Mouse (Mus musculus) right cerebral cortex, postnatal 14 days (tissue): Measurements from ENCODE around the gene Prrt4.
"Not testable (repeated sequence)": the region's sequence is repeated elsewhere in the genome, so short reads cannot be mapped to it uniquely, and the experiment has no call there.

ENCODE experiments used
- DNase-seq: peaks from one replicate; pipeline ENCODE4 v3.0.0; 2022

Gene Prrt4

DNA sequence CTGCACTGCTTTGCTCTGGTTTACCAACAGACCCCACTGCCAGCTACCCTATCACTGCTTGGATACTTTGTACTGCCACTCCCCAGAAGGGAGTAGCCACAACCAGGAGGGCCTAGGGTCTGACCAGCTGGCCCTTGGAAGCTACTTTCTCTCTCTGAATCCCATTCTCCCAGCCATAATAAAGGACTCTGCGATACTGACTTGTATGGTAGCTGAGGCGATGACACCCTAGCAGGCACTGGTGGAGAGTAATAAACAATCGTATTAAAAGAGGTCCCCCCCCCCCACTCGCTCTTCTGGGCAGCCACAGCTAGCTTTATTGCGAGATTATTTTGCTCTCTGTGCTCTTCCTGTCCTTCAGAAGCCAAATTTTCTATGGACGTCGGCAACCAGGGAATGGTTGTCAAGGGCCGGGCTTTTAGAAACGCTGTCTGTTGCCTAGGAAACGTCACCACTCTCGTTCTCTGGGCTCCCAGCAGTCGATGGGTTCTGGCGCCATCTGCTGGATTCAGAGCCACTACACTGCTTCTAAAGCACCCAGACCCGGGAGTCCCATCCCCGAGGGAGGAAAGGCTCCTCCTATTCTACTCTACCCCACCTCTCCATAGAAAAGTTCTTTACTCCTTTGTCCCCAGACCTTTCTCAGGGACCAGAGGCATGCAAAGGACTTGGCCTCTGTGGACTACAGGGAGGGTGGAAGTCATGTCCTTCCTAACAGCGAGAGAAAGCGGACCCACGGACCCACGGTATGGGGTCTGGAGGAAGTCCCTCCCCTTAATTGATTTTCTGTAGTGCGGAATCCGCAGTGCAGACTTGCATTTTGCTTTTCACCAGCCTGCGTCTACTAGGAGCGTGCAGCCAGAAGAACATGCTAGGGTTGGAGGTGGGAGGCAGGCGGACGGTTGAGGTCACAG, 19.2 kb upstream of the Prrt4 start:
- DNase-seq, result peak; percentile 95

DNA sequence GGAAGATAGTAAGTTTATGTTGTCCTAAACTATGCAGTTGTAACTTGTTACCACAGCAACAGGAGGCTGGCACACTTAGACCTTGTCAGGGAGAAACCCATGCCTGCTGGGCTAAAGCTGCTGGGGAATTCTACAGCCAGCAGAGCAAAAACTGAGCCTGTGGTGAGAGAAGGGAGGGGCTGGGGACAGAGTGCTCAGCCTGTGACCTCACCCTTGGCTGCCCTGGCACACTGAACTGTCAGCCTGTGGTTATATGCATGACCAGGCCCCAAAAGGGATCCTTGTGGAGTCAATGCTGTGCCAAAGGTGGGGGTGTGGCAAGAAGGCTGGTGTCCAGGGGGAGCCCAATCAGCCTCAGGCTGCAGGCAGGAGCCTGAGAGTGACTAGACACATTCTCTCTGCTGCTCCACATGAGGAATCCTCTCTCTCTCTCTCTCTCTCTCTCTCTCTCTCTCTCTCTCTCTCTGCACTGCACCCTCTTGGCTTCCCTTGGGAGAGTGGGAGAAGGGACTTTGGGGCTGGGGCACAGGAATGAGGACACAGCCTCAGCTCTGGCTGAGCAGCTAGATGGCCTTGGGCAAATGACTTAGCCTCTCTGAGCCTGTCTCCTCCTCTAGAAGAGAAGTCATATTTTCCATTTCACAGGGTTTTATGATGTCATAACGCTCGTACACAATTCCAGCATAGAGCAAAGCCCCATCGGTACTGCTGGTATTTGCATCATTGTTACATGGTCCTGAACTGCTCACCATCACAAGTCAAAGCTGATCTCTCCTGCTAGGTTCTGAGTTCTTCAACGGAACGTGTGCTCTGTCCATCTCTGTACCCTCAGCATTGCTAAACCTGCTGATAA, 16.7 kb upstream of the Prrt4 start:
- DNase-seq, result no peak

- DNase-seq, result no peak
Measured at GRCm38 (mm10) chr6:29195146-29195545, 15.8 kb upstream of the Prrt4 start.

DNA sequence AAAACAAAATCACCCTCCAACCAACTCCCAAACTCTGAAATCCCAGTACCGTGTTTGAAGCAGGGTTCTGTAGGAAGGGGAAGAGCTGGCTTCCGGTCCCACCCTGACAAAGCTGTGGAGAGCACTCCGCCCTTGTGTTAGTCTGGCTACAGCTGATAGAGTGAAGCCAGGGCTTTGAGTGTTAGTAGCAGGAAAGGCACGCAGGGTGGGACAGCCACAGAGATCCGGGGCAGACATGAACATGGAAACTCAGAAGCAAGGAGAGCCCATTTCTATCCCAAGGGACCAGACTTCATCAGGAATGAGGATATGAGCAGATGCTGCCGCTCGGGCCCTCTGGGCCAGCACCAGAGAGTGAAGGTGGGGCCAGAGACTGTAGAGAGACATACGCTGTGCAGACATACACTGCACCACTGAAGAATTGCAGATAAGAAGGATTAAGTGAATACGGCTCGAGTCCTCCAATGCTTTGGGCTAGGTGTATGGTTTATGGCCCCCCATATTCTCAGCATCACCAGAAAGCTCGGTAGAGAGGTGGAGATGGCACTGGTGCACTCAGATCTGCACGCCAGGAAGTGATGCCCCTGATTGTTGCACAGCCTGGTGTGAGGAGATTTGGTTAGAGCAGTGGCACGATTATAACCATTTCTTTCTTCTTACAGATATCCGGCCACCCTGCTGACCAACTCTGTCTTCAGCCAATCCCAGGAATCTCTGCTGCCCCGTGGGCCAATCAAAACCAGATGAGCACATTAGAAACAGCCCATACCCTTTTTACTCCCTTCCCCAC, 14.8 kb upstream of the Prrt4 start:
- DNase-seq, result no peak

GRCm38 (mm10) chr6:29187936-29188335, 8.6 kb upstream of the Prrt4 start:
- DNase-seq, result no peak

GRCm38 (mm10) chr6:29179843-29180242, 459 bp upstream of the Prrt4 start:
- no peak for DNase-seq

- DNase-seq, result no peak
Measured at GRCm38 (mm10) chr6:29177901-29178879, 1.2 kb downstream of the Prrt4 start.

DNA sequence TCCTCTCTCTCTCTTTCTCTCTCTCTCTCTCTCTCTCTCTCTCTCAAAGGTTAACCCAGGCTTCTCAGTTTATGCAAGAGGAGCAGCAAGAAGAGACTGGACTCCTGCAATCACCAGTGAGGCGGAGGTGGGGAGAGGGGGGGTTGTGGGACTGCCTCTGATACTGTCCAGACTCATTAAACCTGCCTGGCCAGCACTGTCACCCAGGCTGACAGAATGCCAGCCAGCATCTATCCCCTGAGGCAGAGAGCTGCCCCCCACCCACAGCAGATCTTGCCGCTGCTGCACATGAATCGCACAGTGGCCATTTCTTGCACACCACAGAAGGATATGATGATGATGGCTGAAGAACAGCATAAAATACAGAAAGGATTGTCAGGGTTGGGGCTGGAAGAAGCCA, 4.3 kb downstream of the Prrt4 start:
- no peak for DNase-seq

DNA sequence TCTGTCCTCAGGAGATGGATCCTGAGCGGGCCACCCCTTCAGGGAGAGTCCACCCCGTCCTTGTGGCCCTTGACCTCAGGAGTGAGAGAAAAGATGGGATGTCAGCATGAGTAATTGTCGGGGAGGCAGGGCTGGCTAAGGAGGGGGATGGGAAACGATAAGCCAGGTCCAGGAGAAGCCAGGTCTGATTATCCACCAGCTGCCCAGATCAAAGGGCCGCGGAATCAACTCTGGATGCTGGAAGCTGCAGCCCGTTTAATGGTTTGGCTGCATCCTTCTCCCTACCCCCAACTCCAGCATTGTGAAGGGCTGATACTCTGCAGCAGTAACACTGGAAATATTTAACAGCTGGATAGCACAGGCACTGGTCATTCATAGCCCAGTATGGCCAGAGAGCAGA, 5.0 kb downstream of the Prrt4 start:
- DNase-seq, result no peak

- peak; percentile 79 for DNase-seq
Measured at GRCm38 (mm10) chr6:29170952-29171388, 8.4 kb downstream of the Prrt4 start.

DNA sequence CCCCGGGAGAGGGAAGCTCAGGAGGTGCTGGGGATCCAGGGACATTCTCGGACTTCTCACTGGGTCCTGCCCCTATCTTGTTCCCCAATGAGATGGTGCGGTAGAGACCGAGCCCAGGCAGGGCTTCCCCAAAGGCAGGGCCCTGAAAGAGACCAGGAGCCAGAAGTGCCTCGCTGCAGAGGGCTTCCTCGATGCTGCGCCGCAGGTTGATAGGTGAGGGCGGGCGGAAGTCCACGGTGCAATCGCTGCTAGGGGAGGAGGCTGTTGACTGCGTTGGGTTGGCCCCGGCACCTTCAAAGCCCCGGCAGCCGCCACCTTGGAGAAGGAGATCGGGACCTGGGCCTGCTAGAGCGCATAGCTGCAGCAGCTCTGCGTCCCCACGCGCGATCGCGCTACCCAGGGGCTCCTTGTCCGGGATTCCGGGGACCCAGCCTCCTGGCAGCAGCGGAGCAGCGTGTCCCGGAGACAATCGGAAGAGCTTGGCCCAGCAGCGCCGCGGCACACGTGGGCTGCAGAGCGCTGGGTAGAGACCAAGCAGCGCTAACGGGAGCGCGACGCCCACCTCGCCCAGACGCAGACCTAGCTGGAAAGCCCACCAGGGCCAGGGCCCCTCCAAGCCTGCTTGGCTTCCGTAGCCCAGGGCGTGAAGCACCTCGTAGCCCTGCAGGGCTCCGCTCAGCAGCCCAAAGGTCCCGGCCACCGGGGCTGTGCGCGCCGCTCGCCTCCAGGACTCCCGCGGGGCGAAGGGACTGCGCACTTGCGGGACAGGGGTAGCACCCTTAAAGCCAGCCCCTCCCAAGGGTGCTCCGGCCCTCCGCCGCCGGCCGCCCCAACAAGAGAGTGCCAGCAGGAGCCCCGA, 9.1 kb downstream of the Prrt4 start:
- no peak for DNase-seq

DNA sequence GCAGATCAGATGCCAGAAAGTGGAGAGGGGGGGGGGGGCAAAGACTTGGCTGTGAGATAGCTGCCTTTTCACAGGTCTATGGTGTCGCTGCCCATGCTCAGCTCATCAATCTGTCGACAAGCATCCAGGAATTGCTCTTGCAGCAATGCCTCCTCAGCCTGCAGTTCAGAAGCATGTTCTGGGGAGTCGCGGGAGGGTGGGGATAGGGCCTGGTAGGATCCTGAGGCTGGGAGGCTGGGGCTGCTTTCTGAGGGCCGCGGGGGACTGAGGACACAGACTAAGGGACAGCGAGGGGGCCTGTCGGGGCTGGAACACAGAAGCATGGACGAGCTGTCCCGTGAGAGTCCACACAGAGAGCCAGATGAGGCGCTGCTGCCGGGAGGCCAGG, 9.7 kb downstream of the Prrt4 start:
- no peak for DNase-seq

GRCm38 (mm10) chr6:29168871-29169270, 10.5 kb downstream of the Prrt4 start:
- DNase-seq, result no peak

GRCm38 (mm10) chr6:29166196-29166595, 13.2 kb downstream of the Prrt4 start:
- no peak for DNase-seq

DNA sequence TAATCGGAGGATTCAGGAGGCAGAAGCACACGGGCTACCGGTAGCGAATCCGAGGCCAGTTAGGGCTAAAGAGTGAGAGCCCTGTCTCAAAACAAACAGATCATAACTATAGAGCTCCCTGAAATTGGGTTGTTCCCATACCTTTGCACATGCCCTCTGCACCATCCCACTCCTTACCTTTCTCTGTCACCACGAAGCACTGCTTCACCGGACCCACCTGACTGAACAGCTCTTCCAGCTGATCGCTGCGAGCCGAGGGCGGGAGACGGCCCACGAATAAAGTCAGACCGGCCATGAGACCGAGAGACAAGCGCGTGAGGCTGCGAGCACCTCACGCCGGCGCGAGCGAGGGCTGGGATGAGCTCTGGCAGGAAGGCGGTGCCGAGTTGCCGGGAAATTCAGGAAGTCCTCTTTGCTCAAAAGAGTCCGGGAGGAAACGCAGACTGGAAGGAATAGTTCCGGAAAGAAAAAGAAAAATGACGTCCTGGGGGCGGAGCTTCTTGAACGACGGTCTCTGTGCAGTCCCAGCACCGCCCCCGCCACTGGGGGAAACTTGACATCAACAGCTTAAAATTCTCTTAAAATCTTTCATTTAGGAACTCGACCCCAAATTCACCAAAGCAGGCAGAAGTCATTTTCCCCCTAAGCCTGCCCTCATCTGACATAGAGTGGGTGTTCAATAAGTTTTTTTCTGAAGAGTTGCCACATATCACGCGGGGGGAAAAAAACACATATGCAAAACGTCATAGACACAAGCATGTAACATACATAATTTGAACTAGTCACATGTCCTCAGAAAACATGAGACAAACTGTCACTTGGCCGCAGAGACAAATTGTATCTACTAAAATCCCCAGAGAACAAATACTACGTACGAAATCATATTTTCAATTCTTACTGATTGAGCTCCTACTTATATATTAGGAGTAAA, 14.8 kb downstream of the Prrt4 start, which contains the start of gene Rbm28:
Gene Rbm28, minus strand, starts transcription at position 693 of the 931 bp plus-strand sequence.
- peak; percentile 81 for DNase-seq

DNA sequence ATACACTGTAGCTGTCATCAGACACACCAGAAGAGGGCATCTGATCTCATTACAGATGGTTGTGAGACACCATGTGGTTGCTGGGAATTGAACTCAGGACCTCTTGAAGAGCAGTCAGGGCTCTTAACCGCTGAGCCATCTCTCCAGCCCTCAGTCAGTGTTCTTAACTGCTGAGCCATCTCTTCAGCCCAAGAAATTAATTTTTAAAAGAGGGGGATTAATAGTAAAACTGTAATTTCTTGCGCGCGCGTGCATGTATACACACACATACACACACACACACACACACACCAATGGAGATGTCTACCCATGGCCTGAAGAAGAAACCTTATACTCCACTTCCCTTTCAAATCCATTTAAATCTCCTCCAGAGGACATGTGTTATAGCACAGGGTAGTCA, 18.1 kb downstream of the Prrt4 start:
- not testable (repeated sequence) for DNase-seq

DNA sequence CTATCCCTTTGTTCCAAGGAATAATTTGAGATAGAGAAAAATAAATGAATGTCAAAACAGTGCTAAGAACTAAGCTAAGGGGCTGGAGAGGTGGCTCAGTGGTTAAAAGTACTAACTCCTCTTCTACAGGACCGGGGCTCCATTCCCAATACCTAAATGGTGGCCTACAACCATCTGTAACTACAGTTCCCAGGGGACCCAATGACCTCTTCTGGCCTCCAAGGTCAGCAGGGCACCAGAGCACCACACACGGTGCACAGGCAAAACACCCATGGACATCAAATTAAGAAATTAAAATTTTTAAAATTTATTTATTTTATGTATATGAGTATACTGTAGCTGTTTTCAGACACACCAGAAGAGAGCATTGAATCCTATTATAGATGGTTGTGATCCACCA, 18.6 kb downstream of the Prrt4 start:
- no peak for DNase-seq

- no peak for DNase-seq
Measured at GRCm38 (mm10) chr6:29156326-29156725, 23.1 kb downstream of the Prrt4 start.

- DNase-seq, result no peak
Measured at GRCm38 (mm10) chr6:29150001-29150400, 29.4 kb downstream of the Prrt4 start.
